Mouse (Mus musculus): ENCODE results near the gene Ccdc8. TPM values are rescaled to one million over a fixed set of nuclear protein-coding genes. Genes with fewer than 3 reads are reported as not detected.
A peak's percentile ranks its signal among the peaks of the same experiment; 100 is the strongest.

The Ccdc8 gene
- polyA plus RNA-seq, 1 experiment from 2014 or later = 43.9 TPM

GRCm38 (mm10) chr7:16999233-16999632 lies 6.7 kb downstream of the Ccdc8 start:
- WGBS = 69% methylated on average over 4 of the region's 4 CpGs
- H3K27ac ChIP-seq (replicated peaks) = no peak overlapping the region
- H3K9ac ChIP-seq = no peak overlapping the region
- no peak overlapping the region for H3K4me3 ChIP-seq (replicated peaks)
- no peak for ATAC-seq (ENCODE audit: insufficient number of reproducible peaks, low FRiP score, low TSS enrichment, low read depth)
- H3K9me3 ChIP-seq (replicated peaks) = no peaks in the 10 kb centered on the region
- H3K4me2 ChIP-seq (replicated peaks) = no peak overlapping the region
- no peaks in the 10 kb centered on the region for H3K27me3 ChIP-seq
- H3K36me3 ChIP-seq = peaks cover 44% of the 10 kb centered on the region
- peaks cover 38% of the 10 kb centered on the region for H3K4me1 ChIP-seq

- H3K9me3 ChIP-seq (replicated peaks) = no peaks in the 10 kb centered on the region
- no peaks in the 10 kb centered on the region for H3K27me3 ChIP-seq
- peaks cover 37% of the 10 kb centered on the region for H3K4me1 ChIP-seq
- H3K36me3 ChIP-seq = peaks cover 48% of the 10 kb centered on the region
- no peak overlapping the region for H3K27ac ChIP-seq (replicated peaks)
- no peak overlapping the region for H3K9ac ChIP-seq
- 21% methylated on average over 4 of the region's 4 CpGs for WGBS
- no peak overlapping the region for H3K4me3 ChIP-seq (replicated peaks)
- H3K4me2 ChIP-seq (replicated peaks) = no peak overlapping the region
- ATAC-seq (ENCODE audit: insufficient number of reproducible peaks, low FRiP score, low TSS enrichment, low read depth) = no peak
Observed at GRCm38 (mm10) chr7:16999650-17000049, 7.1 kb downstream of the Ccdc8 start.

GRCm38 (mm10) chr7:17002375-17003195 lies 10.1 kb downstream of the Ccdc8 start:
- peak; percentile 59; the same call in 1 of the 2 replicates for ATAC-seq (ENCODE audit: insufficient number of reproducible peaks, low FRiP score, low TSS enrichment, low read depth)
- 7% methylated on average over 7 of the region's 7 CpGs for WGBS
- peaks cover 71% of the 10 kb centered on the region for H3K36me3 ChIP-seq
- no peak overlapping the region for H3K4me2 ChIP-seq (replicated peaks)
- no peak overlapping the region for H3K4me3 ChIP-seq (replicated peaks)
- 0 out of 2 replicates have a peak, but pooled peaks cover 11% of the 10 kb centered on the region for H3K4me1 ChIP-seq
- H3K27me3 ChIP-seq = no peaks in the 10 kb centered on the region
- no peak overlapping the region for H3K9ac ChIP-seq
- no peak overlapping the region for H3K27ac ChIP-seq (replicated peaks)
- H3K9me3 ChIP-seq (replicated peaks) = no peaks in the 10 kb centered on the region

GRCm38 (mm10) chr7:17003230-17003960 lies 10.9 kb downstream of the Ccdc8 start:
- Histone ChIP-seq H3K27me3 (no peaks in the 10 kb centered on the region), H3K9me3 (replicated peaks) (no peaks in the 10 kb centered on the region), H3K9ac (no peak overlapping the region), H3K4me3 (replicated peaks) (no peak overlapping the region), H3K4me1 (0 out of 2 replicates have a peak, but pooled peaks cover 8% of the 10 kb centered on the region), H3K4me2 (replicated peaks) (no peak overlapping the region), H3K36me3 (peaks cover 75% of the 10 kb centered on the region), H3K27ac (replicated peaks) (no peak overlapping the region)
- WGBS = 82% methylated on average over 7 of the region's 7 CpGs
- ATAC-seq (ENCODE audit: insufficient number of reproducible peaks, low FRiP score, low TSS enrichment, low read depth) = no peak

GRCm38 (mm10) chr7:17004716-17005115 lies 12.2 kb downstream of the Ccdc8 start:
- Histone ChIP-seq H3K4me2 (replicated peaks) (no peak overlapping the region), H3K36me3 (peaks cover 80% of the 10 kb centered on the region), H3K9me3 (replicated peaks) (no peaks in the 10 kb centered on the region), H3K27me3 (no peaks in the 10 kb centered on the region), H3K4me3 (replicated peaks) (no peak overlapping the region), H3K4me1 (0 out of 2 replicates have a peak, but pooled peaks cover 4% of the 10 kb centered on the region), H3K27ac (replicated peaks) (no peak overlapping the region), H3K9ac (no peak overlapping the region)
- ATAC-seq (ENCODE audit: insufficient number of reproducible peaks, low FRiP score, low TSS enrichment, low read depth) = no peak
- WGBS = 78% methylated on average over 7 of the region's 7 CpGs

- Histone ChIP-seq H3K4me1 (no peaks in the 10 kb centered on the region), H3K27me3 (no peaks in the 10 kb centered on the region), H3K4me3 (replicated peaks) (no peak overlapping the region), H3K36me3 (peaks cover 90% of the 10 kb centered on the region), H3K27ac (replicated peaks) (no peak overlapping the region), H3K9me3 (replicated peaks) (no peaks in the 10 kb centered on the region), H3K9ac (no peak overlapping the region), H3K4me2 (replicated peaks) (no peak overlapping the region)
- ATAC-seq (ENCODE audit: insufficient number of reproducible peaks, low FRiP score, low TSS enrichment, low read depth) = no peak
- 75% methylated on average over 4 of the region's 4 CpGs for WGBS
Observed at GRCm38 (mm10) chr7:17007300-17007699, 14.8 kb downstream of the Ccdc8 start.

- H3K36me3 ChIP-seq = peaks cover 100% of the 10 kb centered on the region
- WGBS = 86% methylated on average over 16 of the region's 16 CpGs
Observed at GRCm38 (mm10) chr7:17009326-17010009, 17.0 kb downstream of the Ccdc8 start.

GRCm38 (mm10) chr7:17010010-17010347 lies 17.5 kb downstream of the Ccdc8 start:
- 88% methylated on average over 5 of the region's 5 CpGs for WGBS
- no peak overlapping the region for H3K9ac ChIP-seq
- H3K4me2 ChIP-seq (replicated peaks) = no peak overlapping the region
- no peaks in the 10 kb centered on the region for H3K4me1 ChIP-seq
- H3K9me3 ChIP-seq (replicated peaks) = no peaks in the 10 kb centered on the region
- no peak overlapping the region for H3K27ac ChIP-seq (replicated peaks)
- no peak overlapping the region for H3K4me3 ChIP-seq (replicated peaks)
- no peak for ATAC-seq (ENCODE audit: insufficient number of reproducible peaks, low FRiP score, low TSS enrichment, low read depth)
- H3K36me3 ChIP-seq = peaks cover 100% of the 10 kb centered on the region
- no peaks in the 10 kb centered on the region for H3K27me3 ChIP-seq

More at GRCm38 (mm10) chr7:17009326-17010009, 17.0 kb downstream of the Ccdc8 start:
- no peak overlapping the region for H3K4me3 ChIP-seq (replicated peaks)
- no peaks in the 10 kb centered on the region for H3K9me3 ChIP-seq (replicated peaks)
- no peak overlapping the region for H3K4me2 ChIP-seq (replicated peaks)
- no peak overlapping the region for H3K9ac ChIP-seq
- no peaks in the 10 kb centered on the region for H3K27me3 ChIP-seq
- H3K27ac ChIP-seq (replicated peaks) = no peak overlapping the region
- no peaks in the 10 kb centered on the region for H3K4me1 ChIP-seq
- ATAC-seq (ENCODE audit: insufficient number of reproducible peaks, low FRiP score, low TSS enrichment, low read depth) = no peak

- no peak overlapping the region for H3K4me2 ChIP-seq (replicated peaks)
- ATAC-seq (ENCODE audit: insufficient number of reproducible peaks, low FRiP score, low TSS enrichment, low read depth) = no peak
- H3K9me3 ChIP-seq (replicated peaks) = no peaks in the 10 kb centered on the region
- no peak overlapping the region for H3K27ac ChIP-seq (replicated peaks)
- H3K36me3 ChIP-seq = peaks cover 96% of the 10 kb centered on the region
- 92% methylated on average over 7 of the region's 7 CpGs for WGBS
- no peaks in the 10 kb centered on the region for H3K27me3 ChIP-seq
- no peak overlapping the region for H3K4me3 ChIP-seq (replicated peaks)
- H3K4me1 ChIP-seq = peaks cover 7% of the 10 kb centered on the region
- H3K9ac ChIP-seq = no peak overlapping the region
Observed at GRCm38 (mm10) chr7:17011909-17012590, 19.5 kb downstream of the Ccdc8 start.

- Histone ChIP-seq H3K9me3 (replicated peaks) (no peaks in the 10 kb centered on the region), H3K9ac (no peak overlapping the region), H3K27me3 (no peaks in the 10 kb centered on the region), H3K4me1 (peaks cover 19% of the 10 kb centered on the region), H3K27ac (replicated peaks) (no peak overlapping the region), H3K4me3 (replicated peaks) (no peak overlapping the region), H3K36me3 (peaks cover 84% of the 10 kb centered on the region), H3K4me2 (replicated peaks) (no peak overlapping the region)
- no peak for ATAC-seq (ENCODE audit: insufficient number of reproducible peaks, low FRiP score, low TSS enrichment, low read depth)
- 81% methylated on average over 6 of the region's 6 CpGs for WGBS
Observed at GRCm38 (mm10) chr7:17015381-17015780, 22.9 kb downstream of the Ccdc8 start.

- Histone ChIP-seq H3K9me3 (replicated peaks) (no peaks in the 10 kb centered on the region), H3K27ac (replicated peaks) (peak overlapping the region; percentile 60), H3K36me3 (peaks cover 84% of the 10 kb centered on the region), H3K9ac (no peak overlapping the region), H3K27me3 (no peaks in the 10 kb centered on the region), H3K4me1 (peaks cover 19% of the 10 kb centered on the region), H3K4me3 (replicated peaks) (no peak overlapping the region), H3K4me2 (replicated peaks) (no peak overlapping the region)
- 25% methylated on average over 1 of the region's 1 CpGs for WGBS
- ATAC-seq (ENCODE audit: insufficient number of reproducible peaks, low FRiP score, low TSS enrichment, low read depth) = peak; percentile 85
Observed at GRCm38 (mm10) chr7:17017036-17017435, 24.5 kb downstream of the Ccdc8 start.
